Mouse (Mus musculus) E14TG2a.4 (cell line): ENCODE measurements around the gene Tmem106b.

Experiments
- H3K27me3 ChIP-seq: 2 replicates; pipeline ENCODE4 v1.6.1; 2014; ENCODE audit warnings: low read length, control low read depth; ENCODE audit not compliant: insufficient read depth
- H3K36me3 ChIP-seq: 2 replicates; pipeline ENCODE4 v1.6.1; 2014; ENCODE audit warnings: low read length, control low read depth; ENCODE audit not compliant: insufficient read depth
- H3K4me1 ChIP-seq: replicated peaks from 2 replicates; pipeline ENCODE4 v1.6.1; 2014; ENCODE audit warnings: low read depth, low read length, control low read depth
- H3K4me3 ChIP-seq: replicated peaks from 2 replicates; pipeline ENCODE4 v1.5.1; 2014; ENCODE audit warnings: mild to moderate bottlenecking, low read length
- H3K9me3 ChIP-seq: 2 replicates; pipeline ENCODE4 v1.6.1; 2014; ENCODE audit warnings: low read length, control low read depth
- CTCF ChIP-seq: conservative IDR thresholded peaks from 2 replicates; pipeline ENCODE4 v1.5.1; 2014; ENCODE audit warnings: low read length
- NANOG ChIP-seq: IDR thresholded peaks from 2 replicates; pipeline ENCODE4 v1.6.1; 2014; ENCODE audit warnings: borderline replicate concordance, low read length, mixed read lengths
- POU5F1 ChIP-seq: IDR thresholded peaks from 2 replicates; pipeline ENCODE4 v1.6.1; 2014; ENCODE audit warnings: low read length, borderline replicate concordance

Tmem106b gene

GRCm38 (mm10) chr6:13137255-13137654 is 67.7 kb downstream of the Tmem106b start:
- Histone ChIP-seq H3K4me3 (no peak overlapping the region), H3K27me3 (no peaks in the 10 kb centered on the region), H3K4me1 (no peaks in the 10 kb centered on the region), H3K9me3 (no peaks in the 10 kb centered on the region), H3K36me3 (no peaks in the 10 kb centered on the region)
- TF ChIP-seq POU5F1, result no peak
- no peak for TF ChIP-seq NANOG
- no peak for TF ChIP-seq CTCF
